Mouse (Mus musculus): Measurements from ENCODE around the gene 5430427O19Rik. TPM values are rescaled to one million over a fixed set of nuclear protein-coding genes. Genes with fewer than 3 reads are reported as not detected.

Gene 5430427O19Rik
- under 1 TPM; 0.12 to 0.14 TPM for total RNA-seq (2021)

GRCm38 (mm10) chrX:85869914-85870483, at the start of gene 5430427O19Rik:
TSS of gene 5430427O19Rik (plus strand) at chrX:85870354.
- intact Hi-C loops (cut with DNase I) = no loop called here
- no peak for DNase-seq (ENCODE audit: low spot score in 2 of 2)

- no peak for DNase-seq (ENCODE audit: low spot score in 2 of 2)
- intact Hi-C loops (cut with DNase I) = no loop called here
These were observed 42.3 kb upstream of the 5430427O19Rik start for GRCm38 (mm10) chrX:85827719-85828453.

- intact Hi-C loops (cut with DNase I) = no loop called here
- DNase-seq (ENCODE audit: low spot score in 2 of 2) = no peak
These were observed 41.2 kb upstream of the 5430427O19Rik start for GRCm38 (mm10) chrX:85829000-85829399.

GRCm38 (mm10) chrX:85839174-85839573, 31.0 kb upstream of the 5430427O19Rik start:
- intact Hi-C loops (cut with DNase I) = no loop called here
- no peak for DNase-seq (ENCODE audit: low spot score in 2 of 2)

- no peak for DNase-seq (ENCODE audit: low spot score in 2 of 2)
- intact Hi-C loops (cut with DNase I) = no loop called here
These were observed 14.2 kb upstream of the 5430427O19Rik start for GRCm38 (mm10) chrX:85855938-85856337.

- DNase-seq (ENCODE audit: low spot score in 2 of 2) = no peak
- intact Hi-C loops (cut with DNase I) = no loop called here
These were observed 13.0 kb upstream of the 5430427O19Rik start for GRCm38 (mm10) chrX:85857169-85857568.

- intact Hi-C loops (cut with DNase I) = no loop called here
These were observed 2.1 kb upstream of the 5430427O19Rik start for GRCm38 (mm10) chrX:85868079-85868478.

GRCm38 (mm10) chrX:85871371-85872056, 1.4 kb downstream of the 5430427O19Rik start:
- intact Hi-C loops (cut with DNase I) = no loop called here
- no peak for DNase-seq (ENCODE audit: low spot score in 2 of 2)

More at GRCm38 (mm10) chrX:85868079-85868478, 2.1 kb upstream of the 5430427O19Rik start:
- DNase-seq (ENCODE audit: low spot score in 2 of 2) = no peak

- intact Hi-C loops (cut with DNase I) = no loop called here
- DNase-seq (ENCODE audit: low spot score in 2 of 2) = no peak
These were observed 4.2 kb downstream of the 5430427O19Rik start for GRCm38 (mm10) chrX:85874367-85874766.

GRCm38 (mm10) chrX:85875951-85876350, 5.8 kb downstream of the 5430427O19Rik start:
- DNase-seq (ENCODE audit: low spot score in 2 of 2) = no peak
- intact Hi-C loops (cut with DNase I) = loop anchor here (5.0 kb wide), 1 partner anchor 199 kb away; no protein-coding TSS in a partner anchor

- DNase-seq (ENCODE audit: low spot score in 2 of 2) = no peak
- intact Hi-C loops (cut with DNase I) = loop anchor here (5.0 kb wide), 1 partner anchor 200 kb away; no protein-coding TSS in a partner anchor
These were observed 7.6 kb downstream of the 5430427O19Rik start for GRCm38 (mm10) chrX:85877747-85878146.

GRCm38 (mm10) chrX:85878293-85878692, 8.1 kb downstream of the 5430427O19Rik start:
- intact Hi-C loops (cut with DNase I) = loop anchor here (5.0 kb wide), 1 partner anchor 201 kb away; no protein-coding TSS in a partner anchor
- no peak for DNase-seq (ENCODE audit: low spot score in 2 of 2)

- DNase-seq (ENCODE audit: low spot score in 2 of 2) = peak; percentile 3 to 7
- intact Hi-C loops (cut with DNase I) = loop anchor here (5.0 kb wide), 1 partner anchor 202 kb away; no protein-coding TSS in a partner anchor
These were observed 9.2 kb downstream of the 5430427O19Rik start for GRCm38 (mm10) chrX:85879198-85879977.

- no peak for DNase-seq (ENCODE audit: low spot score in 2 of 2)
- intact Hi-C loops (cut with DNase I) = no loop called here
These were observed 16.5 kb downstream of the 5430427O19Rik start for GRCm38 (mm10) chrX:85886651-85887050.

GRCm38 (mm10) chrX:85901195-85901594, 31.0 kb downstream of the 5430427O19Rik start:
- DNase-seq (ENCODE audit: low spot score in 2 of 2) = no peak
- intact Hi-C loops (cut with DNase I) = no loop called here

GRCm38 (mm10) chrX:85919034-85919433, 48.9 kb downstream of the 5430427O19Rik start:
- intact Hi-C loops (cut with DNase I) = no loop called here
- no peak for DNase-seq (ENCODE audit: low spot score in 2 of 2)

- intact Hi-C loops (cut with DNase I) = loop anchor here (10.0 kb wide), 1 partner anchor 342 kb away; no protein-coding TSS in a partner anchor
These were observed 62.8 kb downstream of the 5430427O19Rik start for GRCm38 (mm10) chrX:85932991-85933390.

More at GRCm38 (mm10) chrX:85932991-85933390, 62.8 kb downstream of the 5430427O19Rik start:
- no peak for DNase-seq (ENCODE audit: low spot score in 2 of 2)
